Mouse (Mus musculus) megakaryocyte progenitor cell, adult 5-6 weeks (primary cell): ENCODE results near the gene Snx32. TPM values are rescaled to one million over a fixed set of nuclear protein-coding genes. Genes with fewer than 3 reads are reported as not detected.
A peak's percentile ranks its signal among the peaks of the same experiment; 100 is the strongest.

ENCODE experiments used
- ATAC-seq: replicated peaks from 2 replicates; pipeline ENCODE4 v1.8.0; 2016; ENCODE audit warnings: mild to moderate bottlenecking, moderate TSS enrichment, inconsistent platforms; ENCODE audit not compliant: poor library complexity
- total RNA-seq, 2 experiments: library from RNA; stranded (forward) in 1 of 2; stranded (reverse) in 1 of 2; fragments of 157-497, 149-512 nt in 1 of 2; fragments of 200-1000 nt in 1 of 2; gene quantifications; 2 replicates each; pipeline versions ENCODE4 v1.2.3 to v1.2.4; 2015 to 2017

Snx32 gene
- total RNA-seq, 2 experiments from 2014 or later, result 1.9 to 2.8 TPM

DNA sequence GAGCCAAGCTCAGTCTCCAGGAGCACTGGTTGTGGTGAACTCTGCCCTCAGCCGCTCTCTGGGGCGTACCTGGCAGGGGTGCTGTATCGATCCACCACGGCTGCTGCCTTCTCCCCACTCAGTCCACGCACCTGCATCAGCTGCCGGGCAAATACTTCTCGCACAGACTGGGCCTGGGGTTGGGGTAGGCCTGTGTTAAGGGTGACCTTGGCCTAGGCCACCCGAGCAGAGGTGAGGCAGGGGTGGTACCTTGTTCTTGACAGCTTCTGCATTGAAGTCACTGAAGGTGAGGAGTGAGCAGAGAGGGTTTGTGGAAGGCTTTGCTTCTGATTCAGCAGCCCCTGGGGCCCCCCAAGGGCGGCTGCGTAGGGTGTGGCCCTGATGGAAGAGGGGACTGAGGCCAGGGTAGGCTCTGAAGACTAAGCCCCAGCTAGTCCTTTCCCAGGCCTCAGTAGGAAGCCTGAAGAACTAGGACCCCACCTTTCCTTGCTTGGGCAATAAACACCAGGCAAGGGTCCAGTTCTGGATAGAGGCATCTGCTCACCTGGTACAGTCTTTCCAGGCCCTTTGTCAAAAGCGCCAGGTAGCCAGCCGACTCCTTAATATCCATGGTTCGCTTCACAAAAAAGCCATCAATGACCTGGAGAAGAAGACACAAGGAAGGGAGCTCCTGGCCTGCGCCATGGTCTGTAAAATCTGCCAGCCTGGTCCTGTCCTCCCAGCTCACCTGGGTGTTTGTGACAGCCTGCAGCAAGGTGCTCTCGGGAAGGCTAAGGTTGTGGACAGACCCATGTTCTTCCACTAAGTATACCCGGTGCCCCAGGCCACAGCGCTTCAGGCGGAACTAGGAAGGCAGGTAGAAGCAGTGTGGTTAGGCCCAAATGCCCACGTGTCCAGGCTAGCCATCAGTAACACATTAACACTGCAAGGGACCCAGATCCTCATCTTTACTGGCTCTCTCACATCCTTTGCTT, 26.7 kb downstream of the Snx32 start:
- no peak for ATAC-seq

GRCm38 (mm10) chr19:5481398-5481797, 28.9 kb downstream of the Snx32 start:
- ATAC-seq, result no peak

DNA sequence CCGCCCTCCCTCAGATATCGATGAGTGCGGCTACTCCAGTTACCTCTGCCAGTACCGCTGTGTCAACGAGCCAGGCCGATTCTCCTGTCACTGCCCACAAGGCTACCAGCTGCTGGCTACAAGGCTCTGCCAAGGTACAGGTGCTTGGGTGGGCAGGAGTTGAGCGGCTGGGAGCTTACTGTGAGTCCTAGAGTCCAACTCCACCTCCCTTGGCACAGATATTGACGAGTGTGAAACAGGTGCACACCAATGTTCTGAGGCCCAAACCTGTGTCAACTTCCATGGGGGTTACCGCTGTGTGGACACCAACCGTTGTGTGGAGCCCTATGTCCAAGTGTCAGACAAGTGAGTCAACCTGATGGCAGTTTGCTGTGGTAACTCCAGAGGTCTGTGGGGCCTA, 30.3 kb downstream of the Snx32 start:
- ATAC-seq, result no peak

GRCm38 (mm10) chr19:5477668-5478300, 32.6 kb downstream of the Snx32 start:
- no peak for ATAC-seq

DNA sequence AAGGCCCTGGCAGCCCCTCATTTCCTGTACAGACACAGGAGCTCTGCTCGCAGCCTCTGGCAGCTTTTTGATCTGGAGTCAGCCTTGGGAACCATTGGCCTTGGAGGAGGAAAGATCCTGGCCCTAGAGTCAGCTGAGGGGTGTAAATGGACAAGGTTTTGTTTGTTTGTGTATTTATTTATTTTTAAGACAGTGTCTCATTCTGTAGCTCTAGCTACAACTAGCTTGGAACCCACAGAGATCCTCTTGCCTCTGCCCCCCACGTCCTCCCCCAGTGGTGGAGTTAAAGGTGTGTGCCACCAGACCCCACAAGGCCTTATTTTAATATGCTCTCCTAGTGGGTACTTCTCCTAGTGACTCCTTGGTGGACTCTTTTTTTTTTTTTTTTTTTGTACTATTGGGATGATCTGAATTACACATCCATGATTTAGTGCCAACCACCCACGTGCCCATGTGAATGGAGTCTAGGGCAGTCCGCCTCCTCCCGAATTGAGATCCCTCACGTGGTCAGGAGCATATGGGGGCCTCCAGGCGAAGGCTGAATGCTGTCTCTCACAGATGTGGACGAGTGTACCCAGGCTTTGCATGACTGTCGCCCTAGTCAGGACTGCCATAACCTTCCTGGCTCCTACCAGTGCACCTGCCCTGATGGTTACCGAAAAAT, 33.2 kb downstream of the Snx32 start:
- ATAC-seq, result no peak

- ATAC-seq, result no peak
Measured at GRCm38 (mm10) chr19:5475069-5475714, 35.1 kb downstream of the Snx32 start.

DNA sequence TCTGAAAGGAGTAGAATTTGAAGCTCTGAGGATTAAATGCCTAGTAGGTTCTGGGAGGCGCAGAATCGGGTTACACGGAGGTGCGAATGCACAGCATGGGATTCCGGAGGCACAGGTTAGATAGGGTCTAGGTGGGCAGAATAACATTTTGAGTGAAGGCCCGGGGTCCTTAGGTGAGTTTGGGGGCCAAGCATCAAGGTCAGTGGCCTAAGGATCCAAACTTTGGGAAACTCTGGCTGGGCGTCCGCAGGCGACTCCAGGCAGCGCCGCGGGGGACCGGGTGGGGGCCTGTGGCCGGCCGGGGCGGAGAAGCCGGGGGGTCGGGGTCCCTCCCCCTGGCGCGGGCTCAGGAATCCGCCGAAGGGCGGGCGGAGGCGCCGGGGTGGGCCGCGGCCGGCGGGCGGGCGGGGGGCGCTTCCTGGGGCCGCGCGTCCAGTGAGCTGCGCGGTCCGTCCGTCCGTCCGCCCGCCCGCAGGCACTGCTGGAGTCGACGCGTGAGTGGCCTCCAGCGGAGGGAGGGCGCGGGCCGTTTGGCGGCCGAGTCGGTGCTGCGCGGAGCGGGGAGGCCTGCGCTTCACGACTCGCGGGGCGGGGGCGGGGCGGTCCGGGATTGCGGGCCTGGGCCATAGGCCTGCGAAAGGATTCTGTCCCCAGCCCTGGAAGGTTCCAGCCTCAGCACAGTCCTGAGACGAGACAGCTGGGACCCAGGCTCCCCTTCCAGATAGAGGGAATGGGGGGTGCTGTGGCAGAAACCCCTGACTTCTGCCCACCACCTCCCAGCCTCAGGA, 35.9 kb downstream of the Snx32 start:
- peak; percentile 33 for ATAC-seq

GRCm38 (mm10) chr19:5473720-5474119, 36.6 kb downstream of the Snx32 start, which contains the start of gene Efemp2:
Gene Efemp2, plus strand, starts transcription at chr19:5473954.
- peak; percentile 79 for ATAC-seq

- ATAC-seq, result no peak
Measured at GRCm38 (mm10) chr19:5472857-5473256, 37.5 kb downstream of the Snx32 start.

GRCm38 (mm10) chr19:5471846-5472245, 38.5 kb downstream of the Snx32 start:
- no peak for ATAC-seq

GRCm38 (mm10) chr19:5468374-5468773, 42.0 kb downstream of the Snx32 start, which contains the start of gene Ctsw:
Gene Ctsw, minus strand, starts transcription at chr19:5468507.
- ATAC-seq, result peak; percentile 29; the same call in 1 of the 2 replicates

DNA sequence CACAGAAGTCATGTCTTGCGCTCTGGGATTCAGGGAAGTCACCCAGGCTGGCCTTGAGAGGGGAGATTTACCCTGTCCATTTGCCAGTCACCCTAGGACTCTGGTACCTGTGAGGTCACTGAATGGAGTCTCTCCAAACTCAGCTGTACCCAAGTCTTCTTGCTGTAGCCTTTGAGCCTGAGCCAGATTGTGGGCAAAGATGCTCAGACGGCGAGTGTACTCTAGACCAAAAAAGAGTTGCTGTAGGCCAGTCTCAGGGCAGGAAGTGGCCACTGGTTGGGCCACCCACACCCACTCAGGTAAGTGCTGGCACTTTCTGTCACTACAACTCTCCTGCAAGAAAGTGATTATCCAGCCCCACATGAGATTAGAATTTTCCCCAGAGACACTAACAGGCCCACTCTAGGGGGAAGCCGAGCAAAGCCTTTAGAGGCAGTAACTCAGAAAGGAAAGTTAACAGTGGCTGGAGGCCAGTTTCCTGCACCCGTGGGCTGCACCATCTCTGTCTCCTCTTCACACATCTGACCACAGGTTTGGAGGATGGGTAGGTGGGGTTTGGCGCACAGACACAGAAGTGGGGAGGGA, 43.3 kb downstream of the Snx32 start:
- ATAC-seq, result no peak

DNA sequence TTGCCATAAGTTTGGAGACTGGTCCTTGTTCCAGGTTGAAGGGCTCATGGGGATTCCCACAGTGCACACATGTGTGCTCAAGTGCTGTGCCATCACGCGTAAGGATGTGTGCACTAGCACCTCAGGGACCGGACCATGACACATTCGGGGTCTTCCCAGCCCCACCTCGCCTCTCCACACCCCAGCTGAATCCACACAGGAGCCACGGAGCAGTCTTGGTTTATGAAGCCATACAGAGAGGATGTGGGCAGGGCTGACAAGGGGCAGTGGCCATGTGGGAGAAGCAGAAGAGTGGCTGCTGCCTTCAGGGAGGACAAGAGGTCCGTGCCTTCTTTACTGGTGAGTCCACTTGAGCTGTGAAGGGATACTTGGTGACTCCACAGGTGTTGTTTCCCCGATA, 45.3 kb downstream of the Snx32 start:
- no peak for ATAC-seq

DNA sequence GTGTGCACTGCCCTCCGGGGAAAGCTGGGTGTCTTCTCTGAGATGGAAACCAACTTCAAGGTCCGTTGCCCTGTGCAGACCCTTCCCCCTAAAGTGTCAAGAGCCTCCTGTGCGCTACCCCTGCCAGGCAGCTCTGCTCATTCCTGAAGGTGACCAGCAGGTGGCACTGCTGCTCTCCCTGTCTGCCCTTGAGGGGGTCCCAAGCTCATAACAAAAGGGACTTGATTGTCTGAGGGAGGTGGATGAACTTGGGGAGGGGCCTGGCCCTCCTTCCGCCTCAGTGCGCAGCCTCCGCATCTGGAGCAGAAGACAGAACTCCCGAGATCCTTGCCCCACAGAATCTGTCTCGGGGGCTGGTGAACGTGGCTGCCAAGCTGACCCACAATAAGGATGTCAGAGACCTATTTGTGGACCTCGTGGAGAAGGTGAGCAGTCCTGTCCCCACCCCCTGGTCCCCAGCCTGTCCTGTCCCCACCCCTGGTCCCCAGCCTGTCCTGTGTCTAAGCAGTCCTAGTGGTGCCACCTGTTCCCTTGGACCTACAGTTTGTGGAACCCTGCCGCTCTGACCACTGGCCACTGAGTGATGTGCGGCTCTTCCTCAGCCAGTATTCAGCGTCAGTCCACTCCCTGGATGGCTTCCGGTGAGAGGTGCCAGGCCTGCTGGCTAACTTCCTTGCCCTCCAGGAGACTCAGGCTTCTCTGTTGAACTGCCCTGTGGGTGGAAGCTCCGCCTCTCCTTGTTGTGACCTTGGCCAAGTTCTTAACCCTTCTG, 46.4 kb downstream of the Snx32 start:
- 0 out of 2 replicates have a peak, but pooled peaks have one; percentile 33 for ATAC-seq

GRCm38 (mm10) chr19:5463212-5463611, 47.1 kb downstream of the Snx32 start:
- no peak for ATAC-seq

DNA sequence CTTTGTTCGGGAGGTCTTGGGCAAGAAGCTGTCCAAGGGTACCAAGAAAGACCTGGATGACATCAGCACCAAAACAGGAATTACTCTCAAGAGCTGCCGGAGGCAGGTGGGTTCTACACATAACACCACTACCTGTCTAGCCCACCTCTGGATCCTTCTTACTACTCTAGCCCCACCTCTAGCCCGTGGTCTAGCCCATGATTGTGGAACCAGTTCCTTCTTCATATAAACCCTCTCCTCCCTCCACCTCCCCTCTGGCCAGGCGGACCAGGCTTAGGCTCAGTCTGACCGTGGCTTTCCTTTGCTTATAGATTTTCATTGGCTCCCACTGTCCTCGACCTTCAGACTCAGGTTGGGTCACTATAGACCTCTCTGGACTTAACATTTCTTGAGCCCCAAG, 48.9 kb downstream of the Snx32 start:
- no peak for ATAC-seq

DNA sequence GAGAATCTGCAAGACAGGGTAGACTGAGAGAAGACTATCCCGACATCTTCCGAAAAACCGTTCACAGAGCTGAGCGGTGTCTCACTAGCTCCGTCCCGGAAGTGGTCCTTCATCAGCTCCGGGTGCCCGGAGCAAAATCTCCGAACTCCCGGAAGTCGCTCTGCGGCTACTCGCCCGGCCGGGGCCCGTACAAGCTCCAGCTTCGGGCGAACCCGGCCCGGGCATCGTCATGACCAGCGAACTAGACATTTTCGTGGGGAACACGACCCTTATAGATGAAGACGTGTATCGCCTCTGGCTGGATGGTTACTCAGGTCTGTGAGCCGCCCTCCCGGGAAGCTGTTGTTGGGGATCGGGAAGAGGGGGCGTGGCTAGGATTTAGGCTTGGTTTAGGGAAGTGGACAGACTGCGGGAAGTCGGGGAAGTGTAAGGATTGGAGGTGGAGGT, 49.9 kb downstream of the Snx32 start, which contains the start of gene Fibp:
Gene Fibp, plus strand, starts transcription at position 151 of the 447 bp plus-strand sequence.
- peak; percentile 74 for ATAC-seq

GRCm38 (mm10) chr19:5459896-5460295, 50.4 kb downstream of the Snx32 start:
- ATAC-seq, result no peak

DNA sequence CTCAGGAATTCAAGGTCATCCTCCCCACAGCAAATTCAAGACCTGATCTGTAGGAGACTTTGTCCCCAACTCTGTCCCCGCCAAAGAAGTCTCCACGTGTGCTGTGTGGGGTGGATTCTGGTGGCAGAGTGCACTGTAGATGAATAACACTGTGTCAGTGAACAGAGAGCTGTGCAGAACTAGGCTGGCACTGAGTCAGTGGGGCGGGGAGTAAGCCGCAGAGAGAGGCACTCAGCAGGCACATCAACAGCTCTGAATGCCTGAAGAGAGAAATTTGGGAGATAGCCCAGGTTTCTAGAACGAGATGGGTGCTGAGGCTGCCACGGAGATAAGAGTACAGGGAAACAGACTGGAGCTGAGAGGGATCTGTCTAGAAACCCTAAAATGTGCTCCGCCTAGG, 51.3 kb downstream of the Snx32 start:
- no peak for ATAC-seq
